Mouse (Mus musculus) spleen, adult 2 months (tissue): ENCODE measurements at regions not wholly inside any gene's neighbourhood (a gene's known extent, or its start where the extent isn't known, plus 50 kb on each side); places are given as distances from the start of the nearest gene placed in this dataset.

ENCODE experiments used
- CTCF ChIP-seq: fragments of 200-500 bp; IDR thresholded peaks from 2 replicates; pipeline ENCODE4 v1.5.1; 2011; ENCODE audit warnings: mild to moderate bottlenecking, inconsistent platforms; ENCODE audit not compliant: insufficient read depth, insufficient read length, insufficient replicate concordance; ENCODE audit errors: extremely low read depth
- POLR2A ChIP-seq: fragments of 200-500 bp; IDR thresholded peaks from 2 replicates; pipeline ENCODE4 v1.6.1; 2011; ENCODE audit warnings: low read depth, low read length, inconsistent platforms

DNA sequence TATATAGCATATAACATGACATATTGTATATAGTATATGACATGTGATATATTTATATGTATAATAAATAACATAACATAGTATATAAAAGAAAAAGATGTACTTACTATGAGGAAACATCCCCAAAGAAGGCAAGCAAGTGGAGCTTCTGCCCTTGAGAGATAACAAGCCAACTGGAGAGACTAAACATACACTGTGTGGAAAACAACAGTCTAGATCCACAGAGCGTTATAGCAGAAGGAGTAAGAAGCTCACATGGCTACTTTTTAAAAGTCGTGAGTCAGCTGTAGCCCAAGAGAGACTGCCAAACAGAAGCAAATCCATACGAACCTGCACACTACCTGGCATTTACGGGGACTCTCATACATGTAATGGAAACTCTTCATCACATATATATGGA lies 219.9 kb downstream of the Cog6 start:
- TF ChIP-seq POLR2A (no peak), CTCF (no peak)
